Mouse (Mus musculus) kidney, adult 2 months (tissue): ENCODE data around the gene Dcps.

Source experiments
- CTCF ChIP-seq: fragments of 200-500 bp; conservative IDR thresholded peaks from 2 replicates; pipeline ENCODE4 v1.5.1; 2011; ENCODE audit warnings: low read depth, mild to moderate bottlenecking, control low read depth, low read length, moderate library complexity, mixed read lengths; ENCODE audit not compliant: insufficient read depth, insufficient read length
- POLR2A ChIP-seq: fragments of 200-500 bp; IDR thresholded peaks from one replicate; pipeline ENCODE4 v1.6.1; 2011; ENCODE audit warnings: low read depth, low read length, control low read depth

DNA sequence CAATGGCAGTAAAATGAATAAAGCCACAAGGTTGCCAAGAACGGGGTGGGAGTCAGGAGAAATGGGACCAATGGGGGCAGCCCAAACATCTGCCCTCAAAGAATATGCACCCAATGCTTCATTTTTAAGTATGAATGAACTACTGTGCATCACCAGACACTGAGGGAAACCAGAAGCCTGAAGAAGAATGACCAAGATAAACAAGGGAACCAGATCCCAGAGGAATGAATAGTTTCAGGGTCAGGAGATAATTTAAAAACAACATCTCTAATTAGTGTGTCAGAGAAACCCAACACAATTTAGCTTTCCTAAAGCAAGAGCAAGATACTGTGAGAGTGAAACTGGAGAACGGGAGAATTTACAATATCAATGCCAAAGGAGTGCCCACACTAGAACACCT is 15.2 kb downstream of the Dcps start:
- TF ChIP-seq POLR2A (no peak), CTCF (no peak)
